Mouse (Mus musculus): ENCODE results near the gene Blvra. TPM values are rescaled to one million over a fixed set of nuclear protein-coding genes. Genes with fewer than 3 reads are reported as not detected.
A peak's percentile ranks its signal among the peaks of the same experiment; 100 is the strongest.
"Not testable (repeated sequence)": the region's sequence is repeated elsewhere in the genome, so short reads cannot be mapped to it uniquely, and the experiment has no call there.

Gene Blvra
- polyA plus RNA-seq (2015; fragmentation: Nextera tagmentation; extraction: Ambion mirVana), result 51.6 and 56.3 TPM in 2 replicates

- Histone ChIP-seq H3K9ac (peak within 1 kb of the TSS; percentile 87), H3K27ac (replicated peaks) (peak within 1 kb of the TSS; percentile 80), H3K4me2 (peak within 1 kb of the TSS; percentile 80), H3K27me3 (no peaks in the 10 kb centered on the region), H3K36me3 (replicated peaks) (peaks cover 8% of the 10 kb centered on the region), H3K4me1 (replicated peaks) (peaks cover 21% of the 10 kb centered on the region), H3K4me3 (replicated peaks) (peak within 1 kb of the TSS; percentile 90), H3K9me3 (replicated peaks) (no peaks in the 10 kb centered on the region)
- under 1% methylated on average over 30 of the region's 32 CpGs for WGBS (ENCODE audit: insufficient replicate concordance)
- ATAC-seq (ENCODE audit: insufficient read depth), result peak; percentile 99
Measured at GRCm38 (mm10) chr2:127070435-127070841, at the start of gene Blvra. Gene Blvra, plus strand, starts transcription at chr2:127070665.

- H3K27ac ChIP-seq (replicated peaks), result no peak overlapping the region
- H3K4me3 ChIP-seq (replicated peaks), result no peak overlapping the region
- no peaks in the 10 kb centered on the region for H3K4me1 ChIP-seq (replicated peaks)
- no peaks in the 10 kb centered on the region for H3K27me3 ChIP-seq
- no peak overlapping the region for H3K9ac ChIP-seq
- H3K9me3 ChIP-seq (replicated peaks), result no peaks in the 10 kb centered on the region
- peaks cover 29% of the 10 kb centered on the region for H3K36me3 ChIP-seq (replicated peaks)
- H3K4me2 ChIP-seq, result no peak overlapping the region
- no peak for ATAC-seq (ENCODE audit: insufficient read depth)
- WGBS (ENCODE audit: insufficient replicate concordance), result 81% methylated on average over 9 of the region's 9 CpGs
Measured at GRCm38 (mm10) chr2:127035006-127035605, 35.4 kb upstream of the Blvra start.

GRCm38 (mm10) chr2:127037299-127037698 is 33.2 kb upstream of the Blvra start:
- 74% methylated on average over 4 of the region's 4 CpGs for WGBS (ENCODE audit: insufficient replicate concordance)

GRCm38 (mm10) chr2:127061471-127061870 is 9.0 kb upstream of the Blvra start:
- H3K4me1 ChIP-seq (replicated peaks), result no peaks in the 10 kb centered on the region
- WGBS (ENCODE audit: insufficient replicate concordance), result 89% methylated on average over 9 of the region's 9 CpGs
- H3K4me2 ChIP-seq, result no peak overlapping the region
- peaks cover 47% of the 10 kb centered on the region for H3K36me3 ChIP-seq (replicated peaks)
- no peak overlapping the region for H3K4me3 ChIP-seq (replicated peaks)
- H3K27ac ChIP-seq (replicated peaks), result no peak overlapping the region
- no peaks in the 10 kb centered on the region for H3K27me3 ChIP-seq
- H3K9ac ChIP-seq, result no peak overlapping the region
- no peaks in the 10 kb centered on the region for H3K9me3 ChIP-seq (replicated peaks)
- no peak for ATAC-seq (ENCODE audit: insufficient read depth)

More at GRCm38 (mm10) chr2:127037299-127037698, 33.2 kb upstream of the Blvra start:
- no peak for ATAC-seq (ENCODE audit: insufficient read depth)
- Histone ChIP-seq H3K36me3 (replicated peaks) (peaks cover 30% of the 10 kb centered on the region), H3K9me3 (replicated peaks) (no peaks in the 10 kb centered on the region), H3K27ac (replicated peaks) (no peak overlapping the region), H3K4me2 (no peak overlapping the region), H3K9ac (no peak overlapping the region), H3K4me1 (replicated peaks) (no peaks in the 10 kb centered on the region), H3K27me3 (no peaks in the 10 kb centered on the region), H3K4me3 (replicated peaks) (no peak overlapping the region)

- 70% methylated on average over 7 of the region's 7 CpGs for WGBS (ENCODE audit: insufficient replicate concordance)
- peaks cover 8% of the 10 kb centered on the region for H3K36me3 ChIP-seq (replicated peaks)
- no peak overlapping the region for H3K4me3 ChIP-seq (replicated peaks)
- peaks cover 21% of the 10 kb centered on the region for H3K4me1 ChIP-seq (replicated peaks)
- H3K27me3 ChIP-seq, result no peaks in the 10 kb centered on the region
- H3K9me3 ChIP-seq (replicated peaks), result no peaks in the 10 kb centered on the region
- no peak overlapping the region for H3K9ac ChIP-seq
- H3K4me2 ChIP-seq, result no peak overlapping the region
- H3K27ac ChIP-seq (replicated peaks), result no peak overlapping the region
- no peak for ATAC-seq (ENCODE audit: insufficient read depth)
Measured at GRCm38 (mm10) chr2:127068806-127069205, 1.7 kb upstream of the Blvra start.

GRCm38 (mm10) chr2:127069781-127070434 is 557 bp upstream of the Blvra start:
- Histone ChIP-seq H3K4me2 (peak overlapping the region; percentile 80), H3K4me3 (replicated peaks) (peak overlapping the region; percentile 90), H3K36me3 (replicated peaks) (peaks cover 8% of the 10 kb centered on the region), H3K9me3 (replicated peaks) (no peaks in the 10 kb centered on the region), H3K27me3 (no peaks in the 10 kb centered on the region), H3K27ac (replicated peaks) (peak overlapping the region; percentile 80), H3K9ac (peak overlapping the region; percentile 87), H3K4me1 (replicated peaks) (peaks cover 21% of the 10 kb centered on the region)
- ATAC-seq (ENCODE audit: insufficient read depth), result 0 out of 2 replicates have a peak, but pooled peaks have one; percentile 29
- 23% methylated on average over 11 of the region's 11 CpGs for WGBS (ENCODE audit: insufficient replicate concordance)

- H3K4me1 ChIP-seq (replicated peaks), result peaks cover 21% of the 10 kb centered on the region
- no peak; the same call in 1 of the 2 replicates for ATAC-seq (ENCODE audit: insufficient read depth)
- 4% methylated on average over 9 of the region's 9 CpGs for WGBS (ENCODE audit: insufficient replicate concordance)
Measured at GRCm38 (mm10) chr2:127070879-127071278, 414 bp downstream of the Blvra start.

GRCm38 (mm10) chr2:127074116-127074515 is 3.7 kb downstream of the Blvra start:
- no peaks in the 10 kb centered on the region for H3K27me3 ChIP-seq
- no peaks in the 10 kb centered on the region for H3K9me3 ChIP-seq (replicated peaks)
- no peak for ATAC-seq (ENCODE audit: insufficient read depth)
- peaks cover 25% of the 10 kb centered on the region for H3K4me1 ChIP-seq (replicated peaks)
- H3K4me2 ChIP-seq, result no peak overlapping the region
- H3K27ac ChIP-seq (replicated peaks), result no peak overlapping the region
- H3K9ac ChIP-seq, result no peak overlapping the region
- WGBS (ENCODE audit: insufficient replicate concordance), result 80% methylated on average over 2 of the region's 2 CpGs
- no peaks in the 10 kb centered on the region for H3K36me3 ChIP-seq (replicated peaks)
- H3K4me3 ChIP-seq (replicated peaks), result no peak overlapping the region

More at GRCm38 (mm10) chr2:127070879-127071278, 414 bp downstream of the Blvra start:
- peaks cover 8% of the 10 kb centered on the region for H3K36me3 ChIP-seq (replicated peaks)
- peak overlapping the region; percentile 80 for H3K27ac ChIP-seq (replicated peaks)
- H3K4me3 ChIP-seq (replicated peaks), result peak overlapping the region; percentile 90
- H3K4me2 ChIP-seq, result peak overlapping the region; percentile 80
- H3K9ac ChIP-seq, result peak overlapping the region; percentile 87
- no peaks in the 10 kb centered on the region for H3K27me3 ChIP-seq
- H3K9me3 ChIP-seq (replicated peaks), result no peaks in the 10 kb centered on the region

GRCm38 (mm10) chr2:127077611-127078010 is 7.1 kb downstream of the Blvra start:
- H3K9me3 ChIP-seq (replicated peaks), result no peaks in the 10 kb centered on the region
- no peak for ATAC-seq (ENCODE audit: insufficient read depth)
- 76% methylated on average over 9 of the region's 9 CpGs for WGBS (ENCODE audit: insufficient replicate concordance)
- no peaks in the 10 kb centered on the region for H3K27me3 ChIP-seq
- no peak overlapping the region for H3K4me2 ChIP-seq
- H3K4me3 ChIP-seq (replicated peaks), result no peak overlapping the region
- H3K36me3 ChIP-seq (replicated peaks), result peaks cover 3% of the 10 kb centered on the region; the same call in 1 of the 2 replicates
- peaks cover 26% of the 10 kb centered on the region for H3K4me1 ChIP-seq (replicated peaks)
- no peak overlapping the region for H3K27ac ChIP-seq (replicated peaks)
- H3K9ac ChIP-seq, result no peak overlapping the region

- H3K36me3 ChIP-seq (replicated peaks); H3K9me3 ChIP-seq (replicated peaks); ATAC-seq (ENCODE audit: insufficient read depth); H3K4me2 ChIP-seq; H3K9ac ChIP-seq; H3K4me3 ChIP-seq (replicated peaks); H3K27ac ChIP-seq (replicated peaks); H3K27me3 ChIP-seq: not testable (repeated sequence)
- WGBS (ENCODE audit: insufficient replicate concordance), result 50% methylated on average over 2 of the region's 2 CpGs
- H3K4me1 ChIP-seq (replicated peaks), result peaks cover 26% of the 10 kb centered on the region
Measured at GRCm38 (mm10) chr2:127079066-127079465, 8.6 kb downstream of the Blvra start.

GRCm38 (mm10) chr2:127079881-127080590 is 9.6 kb downstream of the Blvra start:
- Histone ChIP-seq H3K36me3 (replicated peaks) (peaks cover 3% of the 10 kb centered on the region; the same call in 1 of the 2 replicates), H3K9ac (no peak overlapping the region), H3K27ac (replicated peaks) (peak overlapping the region; percentile 68), H3K4me2 (peak overlapping the region; percentile 43), H3K4me3 (replicated peaks) (no peak overlapping the region), H3K4me1 (replicated peaks) (peaks cover 26% of the 10 kb centered on the region), H3K27me3 (no peaks in the 10 kb centered on the region), H3K9me3 (replicated peaks) (no peaks in the 10 kb centered on the region)
- WGBS (ENCODE audit: insufficient replicate concordance), result 60% methylated on average over 11 of the region's 11 CpGs
- peak; percentile 41 for ATAC-seq (ENCODE audit: insufficient read depth)
